Mouse (Mus musculus) urinary bladder, adult 18-20 months (tissue): ENCODE measurements around the gene T.

ENCODE experiments used
- DNase-seq, 2 experiments: peaks; one replicate each; pipeline ENCODE4 v3.0.0; 2022; ENCODE audit warnings: low spot score in 2 of 2, mixed read lengths in 2 of 2

Gene T

GRCm38 (mm10) chr17:8433121-8433977 is 874 bp upstream of the T start:
- no peak for DNase-seq

DNA sequence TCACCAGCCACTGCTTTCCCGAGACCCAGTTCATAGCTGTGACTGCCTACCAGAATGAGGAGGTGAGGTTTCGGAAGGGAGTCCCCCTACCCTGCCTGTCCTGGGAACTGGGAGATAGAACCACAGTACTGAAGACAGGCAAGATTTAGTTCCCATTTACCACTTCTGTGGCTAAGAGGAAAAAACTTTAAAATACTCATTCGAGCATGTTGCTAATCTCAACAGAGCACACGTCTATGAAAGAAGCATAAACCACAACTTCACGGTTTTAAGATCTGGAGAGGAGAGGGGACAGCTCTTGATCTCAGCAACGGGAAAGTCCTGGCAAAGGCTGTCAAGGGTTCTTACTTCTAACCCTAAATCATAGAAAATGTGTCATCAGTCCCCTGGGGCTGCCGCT is 2.0 kb downstream of the T start:
- DNase-seq, result no peak

DNA sequence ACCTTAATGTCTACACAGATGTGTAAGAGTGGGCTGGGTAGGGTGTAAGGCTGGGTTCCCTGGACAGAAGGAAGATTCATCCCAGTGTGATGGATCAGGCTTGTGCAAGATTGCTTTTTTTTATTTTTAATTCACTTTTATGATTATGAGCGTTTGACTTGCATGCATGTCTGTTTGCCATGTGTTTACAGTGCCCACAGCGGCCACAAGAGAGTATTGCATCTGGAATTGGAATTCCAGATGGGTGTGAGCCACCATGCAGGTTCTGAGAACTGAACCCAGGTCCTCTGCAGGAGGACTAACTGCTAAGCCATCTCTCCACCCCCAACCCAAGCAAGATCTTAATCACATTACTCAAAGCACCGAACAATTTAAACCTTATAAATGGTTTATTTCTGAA is 9.8 kb downstream of the T start:
- DNase-seq, result no peak

DNA sequence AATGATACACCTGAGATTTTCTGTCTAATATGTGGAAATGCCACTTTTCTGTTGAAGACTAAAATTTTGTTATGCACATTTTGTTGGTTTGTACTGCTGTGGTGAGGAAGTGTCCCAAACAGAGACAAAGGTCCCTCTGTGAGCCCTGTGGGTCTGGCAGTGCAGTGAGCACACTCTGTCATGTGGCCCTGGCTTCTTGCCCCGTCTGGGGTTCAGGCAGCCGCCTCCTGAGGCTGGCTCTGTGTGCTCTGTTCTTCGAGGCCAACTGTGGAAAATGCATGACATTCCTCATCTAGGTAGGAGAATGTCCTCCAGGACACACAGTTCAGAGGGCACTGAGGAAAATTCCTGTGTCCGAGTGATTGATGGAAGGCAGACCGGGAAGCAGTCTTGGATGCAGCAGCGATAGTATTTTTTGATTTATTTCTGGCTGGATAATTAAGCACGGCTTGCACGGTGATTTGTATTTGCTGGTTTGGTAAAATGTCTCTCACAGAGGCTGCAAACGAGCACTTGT is 13.5 kb downstream of the T start:
- no peak for DNase-seq

DNA sequence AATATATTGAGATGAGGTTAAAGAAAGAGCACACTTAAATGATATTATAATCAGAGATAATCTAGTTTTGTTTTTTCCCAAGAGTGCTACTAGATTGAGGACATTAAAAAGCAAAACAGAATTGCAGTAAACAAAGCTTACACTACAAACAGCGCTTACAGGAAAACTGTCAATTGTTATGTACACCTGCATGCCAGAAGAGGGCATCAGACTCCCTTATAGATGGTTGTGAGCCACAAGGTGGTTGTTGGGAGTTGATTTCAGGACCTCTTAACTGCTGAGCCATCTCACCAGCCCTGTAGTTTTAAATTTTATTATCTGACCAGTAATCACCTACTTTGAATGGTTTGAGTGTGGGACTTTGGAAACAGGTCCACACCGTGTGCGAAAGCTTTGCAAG is 14.1 kb downstream of the T start:
- DNase-seq, result no peak

DNA sequence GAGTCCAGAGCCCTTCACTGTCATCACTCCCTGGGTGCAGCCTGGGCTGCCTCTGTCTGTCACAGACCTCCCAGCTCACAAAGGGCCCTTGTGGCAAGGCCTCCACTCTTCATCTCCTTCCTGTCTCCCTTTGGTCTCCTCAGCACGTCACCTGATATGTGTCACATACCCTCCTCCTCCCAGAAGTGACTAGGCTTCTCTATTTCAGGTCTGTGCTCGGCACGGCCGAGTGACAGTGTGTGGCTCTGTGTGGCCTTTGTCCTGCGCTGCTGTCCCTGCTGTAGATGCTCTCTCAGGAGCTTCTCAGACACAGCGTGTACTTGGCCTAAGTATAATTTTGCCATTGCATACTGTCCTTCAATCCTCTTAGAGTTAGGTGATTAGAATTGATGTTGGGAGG is 21.0 kb downstream of the T start:
- DNase-seq, result no peak

DNA sequence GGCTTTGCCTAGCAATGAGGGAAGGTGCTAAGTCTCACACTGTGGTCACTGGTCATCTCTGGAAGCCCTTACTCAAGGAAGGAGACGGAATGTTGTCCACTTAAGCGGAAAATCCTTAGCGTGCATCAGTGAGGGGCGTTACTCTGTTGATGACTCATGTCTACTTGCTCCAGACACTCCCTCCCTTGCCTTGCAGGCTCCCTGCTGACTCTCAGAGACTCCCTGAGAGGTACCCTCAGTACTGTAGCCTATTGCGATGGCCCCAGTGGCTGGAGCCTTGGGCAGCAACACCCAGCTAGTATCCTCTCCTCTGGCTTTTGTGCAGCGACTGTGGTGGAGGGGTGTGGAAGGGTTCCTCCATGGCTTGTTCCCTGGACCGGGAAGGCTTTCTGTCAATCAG is 21.4 kb downstream of the T start:
- DNase-seq, result no peak

DNA sequence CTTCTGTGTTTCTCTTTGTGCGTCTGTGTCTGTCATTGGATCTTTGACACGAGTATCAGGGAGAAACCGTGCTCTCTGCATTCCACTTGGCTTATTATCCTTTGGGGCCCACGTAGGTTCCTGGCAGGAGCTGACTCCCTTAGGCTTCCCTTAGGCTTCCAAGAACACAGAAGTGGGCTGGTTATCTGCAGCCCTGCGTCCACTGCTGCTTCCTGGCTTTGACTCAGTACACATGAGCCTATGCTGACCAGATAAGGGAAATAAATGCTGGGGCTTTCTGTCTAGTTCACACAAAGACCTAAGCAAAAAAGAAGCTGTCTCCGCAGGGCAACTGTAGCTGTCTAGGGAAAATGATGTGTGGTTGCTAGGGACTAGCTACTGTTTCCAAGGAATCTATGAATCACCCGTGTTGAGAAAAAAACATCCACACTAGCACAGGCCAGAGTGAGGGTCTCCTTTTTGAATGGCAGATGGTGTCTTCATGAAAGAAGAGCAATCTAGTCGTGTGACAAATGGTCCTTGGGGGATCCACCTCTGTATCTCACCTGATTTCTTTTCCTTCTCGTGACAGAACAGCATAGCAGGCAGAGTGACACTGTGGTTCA is 22.7 kb downstream of the T start:
- no peak for DNase-seq

DNA sequence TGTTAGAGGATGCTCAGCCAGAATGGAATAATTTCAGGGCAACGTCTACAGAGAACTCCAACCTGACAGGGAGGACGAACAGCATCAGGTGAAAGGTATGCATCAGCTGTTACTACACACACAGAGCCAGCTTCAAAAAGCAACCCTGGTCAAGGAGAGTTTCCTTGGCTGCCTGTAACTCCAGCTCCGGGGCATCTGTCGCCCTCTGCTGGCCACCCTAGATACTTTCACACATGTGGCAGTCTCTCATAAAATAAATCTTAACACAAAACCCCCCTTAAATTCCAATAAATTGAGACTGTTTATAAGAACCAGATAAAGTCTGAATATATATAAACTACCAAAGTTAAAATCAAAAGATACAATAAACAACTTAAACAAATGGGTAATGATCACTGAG is 27.3 kb downstream of the T start:
- peak in 1 of 2 experiments; percentile 21 for DNase-seq

- DNase-seq, result peak; percentile 15 to 24
Measured at GRCm38 (mm10) chr17:8463482-8464128, 29.4 kb downstream of the T start.

- DNase-seq, result no peak
Measured at GRCm38 (mm10) chr17:8467771-8468170, 33.5 kb downstream of the T start.

DNA sequence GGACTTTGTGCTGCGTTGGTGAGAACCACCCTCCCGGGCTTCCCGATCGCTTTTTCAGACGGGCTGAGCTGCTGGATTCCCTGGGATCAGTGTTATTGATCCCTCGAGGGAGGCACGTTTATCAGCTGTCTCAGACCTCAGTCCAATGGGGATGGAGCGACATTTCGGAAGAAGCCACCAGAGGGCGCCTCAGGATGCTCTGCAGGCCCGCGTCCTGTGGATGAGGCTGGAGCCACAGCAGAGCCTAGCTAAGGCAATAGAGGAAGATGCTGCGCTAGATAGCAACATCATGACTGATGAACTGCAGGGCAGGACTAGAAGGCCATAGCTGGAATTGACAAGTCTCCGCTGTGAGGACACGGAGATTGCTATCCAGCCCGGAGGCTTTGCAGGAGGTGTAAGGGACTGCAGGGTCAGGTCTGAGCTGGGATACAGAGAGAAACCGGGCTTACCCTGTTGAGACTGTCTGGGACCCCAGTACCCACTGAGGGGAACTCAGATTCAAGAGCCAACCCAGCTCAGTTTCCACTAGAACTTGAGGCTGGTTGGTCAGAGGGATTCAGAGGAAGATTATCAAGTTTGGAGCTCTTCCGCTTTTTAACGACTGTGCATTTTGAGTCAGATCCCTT is 34.6 kb downstream of the T start:
- peak; percentile 49 to 80 for DNase-seq

DNA sequence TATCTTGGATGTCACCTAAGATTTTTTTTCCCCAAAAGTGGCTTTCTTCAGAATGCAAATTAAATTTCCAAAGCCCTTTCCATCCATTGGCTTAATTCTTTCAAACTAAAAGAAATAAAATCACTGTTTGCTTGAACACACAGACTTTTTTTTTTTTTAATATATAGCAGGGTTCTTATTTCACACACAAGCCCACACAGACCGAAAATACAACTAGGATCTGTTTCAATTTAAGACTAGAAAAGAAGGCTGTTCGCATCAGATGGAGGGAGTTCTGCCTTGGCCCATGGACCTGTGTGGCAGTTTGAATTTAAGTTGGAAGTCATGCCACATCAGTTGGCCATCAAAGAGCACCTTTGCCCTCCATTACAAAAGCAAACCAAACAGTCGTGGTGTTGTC is 44.3 kb downstream of the T start:
- DNase-seq, result no peak

- DNase-seq, result no peak
Measured at GRCm38 (mm10) chr17:8479493-8480128, 45.4 kb downstream of the T start.

DNA sequence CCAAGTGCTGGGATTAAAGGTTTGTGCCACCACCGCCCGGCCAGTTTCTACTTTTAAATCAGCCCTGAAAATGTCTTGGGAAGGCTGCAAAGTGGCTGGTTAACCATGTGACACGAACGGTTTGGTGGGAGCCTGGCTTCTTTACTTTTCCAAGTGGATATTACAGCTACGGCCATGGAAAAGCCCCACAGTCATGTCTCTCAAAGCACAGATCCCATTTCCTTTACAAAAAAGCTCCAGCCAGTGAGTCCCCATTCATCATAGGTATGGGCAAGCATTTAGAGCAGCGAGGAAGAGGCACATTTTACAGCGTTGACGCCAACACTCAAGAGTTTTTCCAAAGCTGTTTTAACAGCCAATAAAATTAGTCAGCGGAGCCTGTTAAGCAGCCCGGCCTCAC is 47.6 kb downstream of the T start:
- no peak for DNase-seq

DNA sequence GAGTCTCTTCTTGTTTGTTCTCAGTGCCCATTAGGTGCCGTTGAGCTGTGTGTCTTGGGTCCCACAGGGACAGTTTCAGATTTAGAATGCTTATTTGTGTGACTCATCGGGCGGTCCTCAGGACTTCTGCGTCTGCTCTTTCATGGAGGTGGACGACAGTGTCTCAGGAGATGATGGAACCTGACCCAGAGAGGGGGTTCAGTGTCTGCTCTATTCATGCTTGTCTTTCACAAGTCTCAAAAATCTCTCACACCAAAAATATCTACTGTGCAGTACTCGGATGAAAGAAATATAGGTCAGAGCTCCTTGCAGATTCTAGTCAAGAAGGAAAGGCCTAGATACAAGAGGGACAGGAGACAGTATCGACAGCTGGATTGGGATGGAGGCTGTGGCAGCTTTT is 48.7 kb downstream of the T start:
- DNase-seq, result no peak

GRCm38 (mm10) chr17:8484246-8484645 is 50.0 kb downstream of the T start:
- no peak for DNase-seq

DNA sequence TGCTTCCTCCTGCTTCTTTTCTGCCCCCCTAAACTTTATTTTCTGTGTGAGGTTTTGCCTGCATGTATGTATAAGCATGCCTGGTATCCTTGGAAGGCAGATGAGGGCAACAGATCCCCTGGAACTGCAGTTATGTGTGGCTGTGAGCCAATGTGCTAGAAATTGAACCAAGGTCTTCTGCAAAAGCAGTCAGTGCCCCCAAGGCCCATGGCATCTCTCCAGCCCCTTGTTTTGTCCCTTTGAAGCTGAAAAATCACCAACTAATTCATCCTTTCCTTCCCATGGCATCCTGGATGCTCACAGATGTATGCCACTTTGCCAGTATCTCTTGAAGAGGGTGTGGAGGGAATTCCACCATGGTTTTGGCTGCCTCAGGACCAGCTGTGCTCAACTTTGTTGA is 50.9 kb downstream of the T start:
- no peak for DNase-seq

DNA sequence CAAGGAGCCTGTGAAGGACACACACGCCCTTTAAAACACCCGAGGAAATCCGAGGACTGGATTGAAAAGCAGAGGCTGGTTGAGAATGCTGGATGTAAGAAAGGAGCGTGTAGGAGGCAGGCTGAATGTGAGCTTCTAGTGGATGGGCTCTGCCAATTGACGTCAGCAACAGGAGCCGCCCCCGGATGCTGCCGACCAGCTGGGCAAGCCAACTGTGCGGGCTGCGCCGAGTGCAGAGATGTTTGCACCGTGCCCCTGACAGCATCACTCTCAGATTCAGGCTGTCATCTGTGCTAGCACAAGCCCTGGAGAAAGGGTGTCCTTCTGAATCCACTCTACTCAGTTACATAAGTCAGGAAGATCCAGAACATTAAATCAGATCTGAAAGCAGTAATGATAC is 53.6 kb downstream of the T start:
- DNase-seq, result peak in 1 of 2 experiments; percentile 32

GRCm38 (mm10) chr17:8490971-8491370 is 56.7 kb downstream of the T start:
- no peak for DNase-seq
